Mouse (Mus musculus) liver, adult 2 months (tissue): ENCODE measurements at regions not wholly inside any gene's neighbourhood (a gene's known extent, or its start where the extent isn't known, plus 50 kb on each side); places are given as distances from the start of the nearest gene placed in this dataset.

ENCODE experiments used
- DNase-seq: peaks from one replicate; pipeline ENCODE4 v3.0.0-alpha.2; 2011; ENCODE audit warnings: low read depth, low spot score; ENCODE audit errors: extremely low read depth
- H3K27ac ChIP-seq: fragments of 200-500 bp; replicated peaks from 2 replicates; pipeline ENCODE4 v1.5.1; 2012; ENCODE audit warnings: low read depth, mild to moderate bottlenecking, control low read depth, inconsistent platforms, low read length; ENCODE audit not compliant: insufficient read depth
- H3K27me3 ChIP-seq: fragments of 200-500 bp; 2 replicates; pipeline ENCODE4 v1.6.1; 2012; ENCODE audit warnings: mild to moderate bottlenecking, moderate library complexity, low read length, inconsistent platforms; ENCODE audit not compliant: control insufficient read depth, insufficient read depth
- H3K36me3 ChIP-seq: fragments of 200-500 bp; 2 replicates; pipeline ENCODE4 v1.6.1; 2012; ENCODE audit warnings: low read length, inconsistent platforms; ENCODE audit not compliant: control insufficient read depth, insufficient read depth
- H3K4me1 ChIP-seq: fragments of 200-500 bp; 2 replicates; pipeline ENCODE4 v1.6.1; 2011; ENCODE audit warnings: low read length; ENCODE audit not compliant: control insufficient read depth, insufficient read depth
- H3K4me3 ChIP-seq: fragments of 200-500 bp; 2 replicates; pipeline ENCODE4 v1.5.1; 2011; ENCODE audit warnings: low read depth, mild to moderate bottlenecking, control low read depth, low read length, moderate library complexity; ENCODE audit not compliant: insufficient read depth
- H3K79me2 ChIP-seq: fragments of 200-500 bp; 2 replicates; pipeline ENCODE4 v1.6.1; 2012; ENCODE audit warnings: inconsistent platforms, mild to moderate bottlenecking, low read length, moderate library complexity; ENCODE audit not compliant: control insufficient read depth, insufficient read depth
- H3K9ac ChIP-seq: fragments of 200-500 bp; 2 replicates; pipeline ENCODE4 v1.6.1; 2012; ENCODE audit warnings: low read depth, mild to moderate bottlenecking, control low read depth, inconsistent platforms, low read length
- CTCF ChIP-seq: fragments of 200-500 bp; IDR thresholded peaks from 2 replicates; pipeline ENCODE4 v1.5.1; 2011; ENCODE audit warnings: low read depth, low read length, control low read depth
- POLR2A ChIP-seq: fragments of 200-500 bp; IDR thresholded peaks from 2 replicates; pipeline ENCODE4 v1.6.1; 2011; ENCODE audit warnings: low read length, control low read depth; ENCODE audit not compliant: insufficient read depth; ENCODE audit errors: extremely low read depth
- WGBS: fragments of 180-500 bp; shearing (Covaris S2); methylation state at CpG from one replicate; pipeline ENCODE4 v1.1.7; 2018; 5-methylcytosine and 5-hydroxymethylcytosine counted together

DNA sequence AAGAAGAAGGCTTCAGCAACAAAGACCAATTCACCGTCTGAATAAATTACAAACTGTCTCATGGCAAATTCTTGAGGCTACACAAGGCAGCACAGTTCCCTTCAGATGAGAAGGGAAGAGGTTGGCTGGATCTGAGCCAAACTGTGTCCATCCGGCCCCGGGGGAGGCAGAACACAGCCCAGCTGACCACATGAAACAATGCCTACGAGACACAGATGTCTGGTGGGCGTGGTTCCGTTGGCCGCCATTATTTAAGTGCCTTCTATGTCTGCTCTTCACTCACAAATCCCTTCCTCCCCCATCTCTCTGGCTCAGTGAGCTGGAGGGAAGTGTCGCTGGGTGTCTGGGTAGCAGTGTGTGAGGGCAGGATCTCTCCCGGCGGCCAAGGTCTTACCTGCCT, 127.8 kb upstream of the Irf2bp2 start:
- Histone ChIP-seq H3K9ac (no peak overlapping the region), H3K4me3 (no peak overlapping the region), H3K27ac (no peak overlapping the region), H3K27me3 (no peaks in the 10 kb centered on the region), H3K4me1 (peaks cover 8% of the 10 kb centered on the region), H3K36me3 (no peaks in the 10 kb centered on the region), H3K79me2 (no peaks in the 10 kb centered on the region)
- 80% methylated on average over 10 of the region's 10 CpGs for WGBS
- no peak for DNase-seq
- TF ChIP-seq POLR2A (no peak), CTCF (no peak)

DNA sequence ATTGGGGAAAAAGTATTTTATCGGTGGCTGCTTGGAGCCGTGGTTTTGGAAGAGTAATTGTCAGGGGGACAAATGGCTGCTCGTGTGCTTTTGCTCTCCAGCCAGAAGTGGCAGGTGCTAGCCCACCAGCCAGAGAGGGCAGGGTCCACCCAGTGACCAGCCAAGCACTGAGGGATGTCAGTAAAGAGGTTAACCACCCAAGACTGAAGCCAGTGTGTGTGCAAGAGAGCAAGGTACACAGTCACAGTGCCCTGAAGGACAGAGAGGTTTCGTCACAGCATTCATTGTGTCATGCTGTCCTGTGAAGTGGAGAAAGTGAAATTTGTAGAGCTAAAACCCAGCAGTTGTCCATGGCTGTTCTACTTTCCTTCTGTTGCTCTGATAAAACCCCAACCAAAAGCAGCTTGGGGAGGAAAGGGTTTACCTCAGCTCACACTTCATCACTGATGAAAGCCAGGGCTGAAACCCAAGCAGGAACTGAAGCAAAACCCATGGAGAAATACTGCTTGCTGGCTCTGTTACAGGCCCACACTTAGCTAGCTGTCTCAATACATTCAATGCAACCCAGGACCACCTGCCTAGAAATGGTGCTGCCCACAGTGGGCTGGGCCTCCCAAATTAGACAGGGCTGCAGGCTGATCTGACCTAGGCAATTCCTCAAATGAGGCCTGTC, 126.8 kb upstream of the Irf2bp2 start:
- Histone ChIP-seq H3K27me3 (no peaks in the 10 kb centered on the region), H3K36me3 (no peaks in the 10 kb centered on the region), H3K79me2 (no peaks in the 10 kb centered on the region), H3K27ac (peak overlapping the region; percentile 81), H3K4me3 (no peak overlapping the region), H3K9ac (no peak overlapping the region; the same call in 1 of the 2 replicates), H3K4me1 (peaks cover 8% of the 10 kb centered on the region)
- WGBS = 40% methylated on average over 4 of the region's 4 CpGs
- TF ChIP-seq POLR2A (no peak), CTCF (no peak)
- DNase-seq = peak; percentile 98

DNA sequence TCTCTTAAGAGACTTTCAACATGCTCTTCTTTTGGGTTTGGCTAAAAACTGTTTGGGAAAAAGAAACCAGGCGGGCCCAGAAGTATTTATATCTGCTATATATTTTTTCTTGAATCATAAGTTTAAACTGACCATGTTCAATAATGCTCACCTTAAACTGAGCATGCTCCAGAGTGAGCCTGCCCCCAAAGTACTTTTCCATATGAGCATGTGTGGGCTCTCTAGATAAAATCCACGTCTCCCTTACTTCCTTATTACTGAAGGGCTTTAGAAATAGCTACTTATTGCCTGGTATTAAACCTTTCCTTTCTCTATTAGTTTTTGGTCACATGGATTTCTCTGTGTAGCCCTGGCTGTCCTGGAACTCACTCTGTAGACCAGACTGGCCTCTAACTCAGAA, 126.0 kb upstream of the Irf2bp2 start:
- Histone ChIP-seq H3K9ac (no peak overlapping the region), H3K4me1 (peaks cover 8% of the 10 kb centered on the region), H3K79me2 (no peaks in the 10 kb centered on the region), H3K4me3 (no peak overlapping the region), H3K27me3 (no peaks in the 10 kb centered on the region), H3K36me3 (no peaks in the 10 kb centered on the region), H3K27ac (no peak overlapping the region)
- no peak for DNase-seq
- WGBS = 94% methylated on average over 2 of the region's 2 CpGs
- TF ChIP-seq CTCF (no peak), POLR2A (no peak)

DNA sequence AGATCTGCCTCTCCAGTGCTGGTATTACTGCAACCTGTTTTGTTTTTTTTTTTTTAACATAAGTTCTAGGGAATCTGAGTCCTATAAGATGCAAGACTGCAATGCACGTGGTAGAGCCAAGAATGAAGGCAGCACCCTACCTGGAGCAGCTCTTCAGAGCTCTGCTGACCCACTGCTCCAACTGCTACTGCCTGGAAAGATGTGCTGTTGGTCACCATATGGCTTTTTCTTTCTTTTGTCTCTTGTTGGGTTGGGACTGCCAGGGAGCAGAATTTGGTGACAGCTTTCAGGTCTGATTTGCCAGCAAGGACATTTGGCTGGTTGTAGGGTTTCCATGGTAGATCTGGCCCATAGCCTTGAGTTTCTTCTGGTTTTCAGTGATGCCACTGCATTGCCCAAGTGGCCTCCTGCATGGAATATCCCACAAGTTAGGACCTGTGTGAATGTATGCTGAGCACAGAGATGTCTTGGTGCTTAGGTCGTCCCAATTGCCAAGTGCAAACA, 123.9 kb upstream of the Irf2bp2 start:
- H3K79me2 ChIP-seq = no peaks in the 10 kb centered on the region
- DNase-seq = no peak
- H3K27me3 ChIP-seq = no peaks in the 10 kb centered on the region
- no peaks in the 10 kb centered on the region for H3K36me3 ChIP-seq
- no peak for TF ChIP-seq CTCF
- 89% methylated on average over 2 of the region's 2 CpGs for WGBS
- peaks cover 8% of the 10 kb centered on the region for H3K4me1 ChIP-seq
- no peak overlapping the region for H3K9ac ChIP-seq
- no peak overlapping the region for H3K4me3 ChIP-seq
- no peak overlapping the region for H3K27ac ChIP-seq

DNA sequence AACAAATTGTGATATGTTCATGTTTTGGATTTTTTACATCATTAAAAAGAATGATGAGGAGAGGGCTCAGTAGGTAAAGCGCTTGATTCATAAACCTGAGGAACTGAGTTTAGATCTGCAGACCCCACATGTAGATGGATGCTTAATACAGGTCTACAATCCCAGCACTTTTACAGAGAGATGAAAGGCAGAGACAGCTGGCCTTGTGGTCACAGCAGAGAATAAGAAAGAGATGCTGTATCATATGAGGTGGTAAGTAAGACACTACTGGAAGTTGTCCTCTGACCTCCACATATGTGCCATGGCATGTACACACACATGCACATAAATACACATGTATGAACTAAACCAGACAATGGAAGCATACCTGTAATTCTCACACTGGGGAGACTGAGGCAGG, 121.9 kb upstream of the Irf2bp2 start:
- Histone ChIP-seq H3K4me3 (no peak overlapping the region), H3K79me2 (no peaks in the 10 kb centered on the region), H3K4me1 (peaks cover 3% of the 10 kb centered on the region), H3K9ac (no peak overlapping the region), H3K27ac (no peak overlapping the region), H3K36me3 (no peaks in the 10 kb centered on the region), H3K27me3 (no peaks in the 10 kb centered on the region)
- no peak for DNase-seq
- WGBS = 100% methylated on average over 1 of the region's 1 CpGs
- no peak for TF ChIP-seq POLR2A
- no peak for TF ChIP-seq CTCF

DNA sequence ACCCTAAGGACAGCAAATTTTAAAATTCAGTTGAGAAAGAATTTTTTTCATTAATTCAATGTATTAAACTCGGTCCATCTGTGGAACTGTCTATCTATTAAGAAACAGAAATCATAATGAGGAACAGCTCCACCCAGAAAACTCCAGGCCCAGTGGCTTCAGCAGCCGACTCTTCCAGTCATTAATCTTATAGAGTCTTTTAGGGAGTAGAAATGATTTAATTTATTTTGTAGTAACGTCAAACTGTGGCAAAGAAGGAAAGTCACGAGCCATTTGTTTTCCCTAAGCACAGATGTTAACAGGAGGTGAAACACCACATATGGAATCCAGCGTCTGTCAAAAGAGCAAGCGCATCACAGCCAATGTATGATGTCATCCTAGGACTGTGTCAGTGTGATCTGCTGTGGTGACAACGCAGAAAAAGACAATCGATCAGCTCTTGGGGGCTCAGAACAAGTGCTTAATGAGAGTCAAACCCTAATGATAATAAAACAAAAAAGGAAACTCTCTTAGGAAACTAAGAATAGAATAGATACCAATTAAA, 119.9 kb upstream of the Irf2bp2 start:
- no peak for DNase-seq
- no peaks in the 10 kb centered on the region for H3K79me2 ChIP-seq
- 90% methylated on average over 8 of the region's 8 CpGs for WGBS
- no peak overlapping the region for H3K9ac ChIP-seq
- no peaks in the 10 kb centered on the region for H3K4me1 ChIP-seq
- TF ChIP-seq CTCF (no peak), POLR2A (no peak)
- H3K4me3 ChIP-seq = no peak overlapping the region
- no peaks in the 10 kb centered on the region for H3K27me3 ChIP-seq
- H3K27ac ChIP-seq = no peak overlapping the region
- no peaks in the 10 kb centered on the region for H3K36me3 ChIP-seq
